Mouse (Mus musculus): ENCODE measurements at regions not wholly inside any gene's neighbourhood (a gene's known extent, or its start where the extent isn't known, plus 50 kb on each side); places are given as distances from the start of the nearest gene placed in this dataset.

DNA sequence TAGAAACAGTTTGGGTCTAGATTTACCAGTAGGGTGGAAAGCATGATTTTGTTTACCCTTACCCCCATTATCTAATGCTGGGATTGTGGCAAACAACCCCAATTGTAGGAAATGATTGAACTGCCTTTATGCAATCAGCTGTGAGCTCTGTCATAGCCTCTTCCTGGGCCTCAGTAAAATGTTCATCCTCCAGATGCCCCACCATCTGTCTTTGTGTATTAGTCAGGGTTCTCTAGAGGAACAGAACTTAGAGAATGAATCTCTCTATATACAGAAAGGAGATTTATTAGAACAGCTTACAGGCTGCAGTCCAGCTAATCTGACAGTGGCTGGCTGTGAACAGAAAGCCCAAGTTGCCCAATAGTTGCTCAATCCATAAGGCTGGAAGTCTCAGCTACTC, 2698.1 kb upstream of the 5930422O12Rik start:
- Histone ChIP-seq H3K4me3 (ENCODE audit: low read depth, low read length) (no peak overlapping the region), H3K9me3 (ENCODE audit: control insufficient read depth, low read length) (no peaks in the 10 kb centered on the region), H3K9ac (ENCODE audit: low read depth, low read length) (no peak overlapping the region), H3K27ac (ENCODE audit: low read depth, low read length) (no peak overlapping the region), H3K27me3 (ENCODE audit: control insufficient read depth, insufficient read depth, low read length) (no peaks in the 10 kb centered on the region), H3K36me3 (ENCODE audit: control insufficient read depth, insufficient read depth, low read length) (no peaks in the 10 kb centered on the region), H3K4me2 (replicated peaks; ENCODE audit: low read depth, low read length) (no peak overlapping the region), H3K4me1 (replicated peaks; ENCODE audit: control insufficient read depth, insufficient read depth, low read length) (no peaks in the 10 kb centered on the region)
- no peak for ATAC-seq (ENCODE audit: low FRiP score)
- no peak for DNase-seq (ENCODE audit: low spot score)

DNA sequence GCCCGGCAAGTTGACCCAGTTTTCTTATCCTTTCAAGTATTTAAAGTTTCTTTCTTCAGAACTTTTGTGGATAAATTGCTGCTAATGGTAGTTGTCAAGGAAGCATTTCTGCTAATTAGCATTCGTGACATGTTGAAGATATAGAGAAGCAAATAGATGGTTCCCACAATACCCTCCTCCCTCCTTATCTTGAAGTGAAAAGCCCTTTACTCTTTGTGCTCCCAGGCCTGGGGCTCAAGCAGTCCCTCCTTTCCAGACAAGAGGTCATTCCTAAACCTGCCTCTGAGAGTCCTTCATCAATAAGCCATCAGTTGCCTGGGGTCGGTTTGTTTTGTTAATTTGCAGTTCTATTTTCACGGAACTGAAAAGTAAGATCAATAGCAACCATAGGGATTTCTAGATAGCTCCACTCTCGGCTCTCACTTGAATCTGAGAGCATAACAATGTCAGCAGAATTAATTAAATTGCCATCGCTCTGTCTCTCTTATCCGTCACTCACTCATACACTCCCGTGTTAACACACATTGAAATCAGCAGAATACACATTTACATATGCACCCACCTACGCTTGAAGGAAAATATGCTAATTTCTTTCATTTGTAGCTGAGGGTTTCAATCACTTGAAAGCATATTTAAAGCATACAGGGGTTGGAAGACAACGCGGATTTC, 2695.8 kb upstream of the 5930422O12Rik start:
- no peaks in the 10 kb centered on the region for H3K9me3 ChIP-seq (ENCODE audit: control insufficient read depth, low read length)
- H3K4me3 ChIP-seq (ENCODE audit: low read depth, low read length): no peak overlapping the region
- 52% methylated on average over 11 of the region's 11 CpGs for WGBS
- H3K9ac ChIP-seq (ENCODE audit: low read depth, low read length): no peak overlapping the region
- H3K4me2 ChIP-seq (replicated peaks; ENCODE audit: low read depth, low read length): no peak overlapping the region
- no peaks in the 10 kb centered on the region for H3K4me1 ChIP-seq (replicated peaks; ENCODE audit: control insufficient read depth, insufficient read depth, low read length)
- ATAC-seq (ENCODE audit: low FRiP score): peak; percentile 50
- no peaks in the 10 kb centered on the region for H3K36me3 ChIP-seq (ENCODE audit: control insufficient read depth, insufficient read depth, low read length)
- no peaks in the 10 kb centered on the region for H3K27me3 ChIP-seq (ENCODE audit: control insufficient read depth, insufficient read depth, low read length)
- DNase-seq (ENCODE audit: low spot score): peak; percentile 13
- H3K27ac ChIP-seq (ENCODE audit: low read depth, low read length): no peak overlapping the region

DNA sequence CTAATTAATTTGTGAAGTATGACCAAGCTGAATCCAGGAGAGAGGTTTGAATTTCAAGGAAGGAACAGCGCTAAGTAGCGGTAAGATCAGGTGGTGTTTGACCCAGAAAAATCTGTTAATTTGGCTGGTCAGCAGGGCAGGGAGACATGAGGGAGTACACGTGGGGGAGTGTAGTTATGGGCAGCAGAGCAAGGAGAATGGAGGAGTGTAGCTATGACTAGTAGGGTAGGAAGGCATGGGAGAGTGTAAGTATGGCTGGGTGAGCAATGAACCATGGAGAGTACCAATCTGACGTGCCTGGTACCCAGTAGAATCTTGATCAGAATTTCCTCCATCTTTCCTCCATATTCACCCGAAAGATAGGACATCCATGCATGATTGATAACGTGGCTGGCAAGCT, 2695.1 kb upstream of the 5930422O12Rik start:
- H3K27ac ChIP-seq (ENCODE audit: low read depth, low read length): no peak overlapping the region
- H3K9ac ChIP-seq (ENCODE audit: low read depth, low read length): no peak overlapping the region
- no peak overlapping the region for H3K4me2 ChIP-seq (replicated peaks; ENCODE audit: low read depth, low read length)
- DNase-seq (ENCODE audit: low spot score): peak; percentile 4
- no peaks in the 10 kb centered on the region for H3K27me3 ChIP-seq (ENCODE audit: control insufficient read depth, insufficient read depth, low read length)
- no peaks in the 10 kb centered on the region for H3K9me3 ChIP-seq (ENCODE audit: control insufficient read depth, low read length)
- no peaks in the 10 kb centered on the region for H3K36me3 ChIP-seq (ENCODE audit: control insufficient read depth, insufficient read depth, low read length)
- peak; percentile 39; the same call in 1 of the 2 replicates for ATAC-seq (ENCODE audit: low FRiP score)
- WGBS: 78% methylated on average over 6 of the region's 6 CpGs
- no peaks in the 10 kb centered on the region for H3K4me1 ChIP-seq (replicated peaks; ENCODE audit: control insufficient read depth, insufficient read depth, low read length)
- H3K4me3 ChIP-seq (ENCODE audit: low read depth, low read length): no peak overlapping the region

DNA sequence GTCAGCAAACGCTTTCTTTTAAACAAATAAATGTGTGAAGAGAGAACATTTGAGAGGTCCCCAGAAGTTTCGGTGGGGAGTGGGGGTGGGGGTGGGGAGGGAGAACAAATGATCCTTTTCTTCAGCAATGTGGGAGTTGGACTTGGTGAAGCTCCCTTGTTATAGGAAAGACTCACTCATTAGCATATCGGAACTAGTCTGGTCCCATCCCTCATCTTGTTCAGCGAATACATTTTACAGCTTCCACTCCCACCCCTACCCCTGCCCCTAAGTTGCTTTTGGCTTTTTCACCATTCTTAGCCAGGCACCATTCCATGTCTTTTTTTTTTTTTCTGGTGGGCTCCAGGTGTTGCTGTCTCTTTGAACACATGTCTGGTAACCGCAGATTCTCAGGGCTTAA, 2693.2 kb upstream of the 5930422O12Rik start:
- ATAC-seq (ENCODE audit: low FRiP score) (peak; percentile 39; the same call in 1 of the 2 replicates), DNase-seq (ENCODE audit: low spot score) (no peak)
- H3K4me1 ChIP-seq (replicated peaks; ENCODE audit: control insufficient read depth, insufficient read depth, low read length): no peaks in the 10 kb centered on the region
- no peaks in the 10 kb centered on the region for H3K9me3 ChIP-seq (ENCODE audit: control insufficient read depth, low read length)
- no peaks in the 10 kb centered on the region for H3K36me3 ChIP-seq (ENCODE audit: control insufficient read depth, insufficient read depth, low read length)
- no peak overlapping the region for H3K27ac ChIP-seq (ENCODE audit: low read depth, low read length)
- H3K27me3 ChIP-seq (ENCODE audit: control insufficient read depth, insufficient read depth, low read length): no peaks in the 10 kb centered on the region
- H3K4me2 ChIP-seq (replicated peaks; ENCODE audit: low read depth, low read length): no peak overlapping the region
- 58% methylated on average over 5 of the region's 5 CpGs for WGBS
- H3K9ac ChIP-seq (ENCODE audit: low read depth, low read length): no peak overlapping the region
- no peak overlapping the region for H3K4me3 ChIP-seq (ENCODE audit: low read depth, low read length)

GRCm38 (mm10) chr8:30735740-30736139, 2692.8 kb upstream of the 5930422O12Rik start:
- Histone ChIP-seq H3K4me3 (ENCODE audit: low read depth, low read length) (no peak overlapping the region), H3K9me3 (ENCODE audit: control insufficient read depth, low read length) (no peaks in the 10 kb centered on the region), H3K4me2 (replicated peaks; ENCODE audit: low read depth, low read length) (no peak overlapping the region), H3K9ac (ENCODE audit: low read depth, low read length) (no peak overlapping the region), H3K27ac (ENCODE audit: low read depth, low read length) (no peak overlapping the region), H3K36me3 (ENCODE audit: control insufficient read depth, insufficient read depth, low read length) (no peaks in the 10 kb centered on the region), H3K27me3 (ENCODE audit: control insufficient read depth, insufficient read depth, low read length) (no peaks in the 10 kb centered on the region), H3K4me1 (replicated peaks; ENCODE audit: control insufficient read depth, insufficient read depth, low read length) (no peaks in the 10 kb centered on the region)
- ATAC-seq (ENCODE audit: low FRiP score) (0 out of 2 replicates have a peak, but pooled peaks have one; percentile 6), DNase-seq (ENCODE audit: low spot score) (peak; percentile 2)
- 73% methylated on average over 10 of the region's 10 CpGs for WGBS

GRCm38 (mm10) chr8:30746874-30747273, 2681.6 kb upstream of the 5930422O12Rik start:
- no peaks in the 10 kb centered on the region for H3K4me1 ChIP-seq (replicated peaks; ENCODE audit: control insufficient read depth, insufficient read depth, low read length)
- no peak overlapping the region for H3K27ac ChIP-seq (ENCODE audit: low read depth, low read length)
- no peak overlapping the region for H3K4me3 ChIP-seq (ENCODE audit: low read depth, low read length)
- H3K4me2 ChIP-seq (replicated peaks; ENCODE audit: low read depth, low read length): no peak overlapping the region
- no peaks in the 10 kb centered on the region for H3K36me3 ChIP-seq (ENCODE audit: control insufficient read depth, insufficient read depth, low read length)
- no peaks in the 10 kb centered on the region for H3K27me3 ChIP-seq (ENCODE audit: control insufficient read depth, insufficient read depth, low read length)
- no peaks in the 10 kb centered on the region for H3K9me3 ChIP-seq (ENCODE audit: control insufficient read depth, low read length)
- 91% methylated on average over 3 of the region's 3 CpGs for WGBS
- no peak for DNase-seq (ENCODE audit: low spot score)
- no peak for ATAC-seq (ENCODE audit: low FRiP score)
- H3K9ac ChIP-seq (ENCODE audit: low read depth, low read length): no peak overlapping the region
